Mouse (Mus musculus): ENCODE measurements around the gene Usp5. TPM values are rescaled to one million over a fixed set of nuclear protein-coding genes. Genes with fewer than 3 reads are reported as not detected.

Gene Usp5
- polyA plus RNA-seq, 1 experiment = 132 TPM

GRCm38 (mm10) chr6:124795781-124796180 is 33.5 kb downstream of the Usp5 start:
- H3K36me3 ChIP-seq (ENCODE audit: control insufficient read depth, insufficient read depth) = no peaks in the 10 kb centered on the region
- TF ChIP-seq CTCF (IDR thresholded peaks at IDR 0.05; ENCODE audit: control insufficient read depth, insufficient read depth, insufficient read length) (no peak), FOSL1 (IDR thresholded peaks at IDR 0.05; ENCODE audit: insufficient read depth, low read length, poor library complexity, severe bottlenecking) (no peak), MYOD1 (IDR thresholded peaks at IDR 0.05; ENCODE audit: control insufficient read depth, insufficient read length, low read depth) (no peak), MYOG (IDR thresholded peaks at IDR 0.05; ENCODE audit: control insufficient read depth, extremely low read depth, insufficient read length) (no peak), MAX (IDR thresholded peaks at IDR 0.05) (no peak), USF1 (IDR thresholded peaks at IDR 0.05; ENCODE audit: low read depth) (no peak), CEBPB (IDR thresholded peaks at IDR 0.05; ENCODE audit: low read depth) (no peak)
- no peaks in the 10 kb centered on the region for H3K27me3 ChIP-seq (ENCODE audit: control insufficient read depth, insufficient read depth, insufficient read length)

GRCm38 (mm10) chr6:124791911-124792310 is 37.4 kb downstream of the Usp5 start:
- Histone ChIP-seq H3K36me3 (ENCODE audit: control insufficient read depth, insufficient read depth) (no peaks in the 10 kb centered on the region), H3K79me2 (ENCODE audit: control insufficient read depth, insufficient read depth) (no peaks in the 10 kb centered on the region), H3K4me3 (ENCODE audit: insufficient read depth, poor library complexity, severe bottlenecking) (no peak overlapping the region), H3K27me3 (ENCODE audit: control insufficient read depth, insufficient read depth, insufficient read length) (no peaks in the 10 kb centered on the region), H3ac (ENCODE audit: control insufficient read depth, insufficient read length, low read depth) (no peak overlapping the region), H3K79me3 (ENCODE audit: low read depth) (no peaks in the 10 kb centered on the region)
- TF ChIP-seq MYOD1 (IDR thresholded peaks at IDR 0.05; ENCODE audit: control insufficient read depth, insufficient read length, low read depth) (no peak), MAX (IDR thresholded peaks at IDR 0.05) (no peak), FOSL1 (IDR thresholded peaks at IDR 0.05; ENCODE audit: insufficient read depth, low read length, poor library complexity, severe bottlenecking) (no peak), CEBPB (IDR thresholded peaks at IDR 0.05; ENCODE audit: low read depth) (no peak), CTCF (IDR thresholded peaks at IDR 0.05; ENCODE audit: control insufficient read depth, insufficient read depth, insufficient read length) (no peak), MYOG (IDR thresholded peaks at IDR 0.05; ENCODE audit: control insufficient read depth, extremely low read depth, insufficient read length) (no peak)

More at GRCm38 (mm10) chr6:124795781-124796180, 33.5 kb downstream of the Usp5 start:
- no peaks in the 10 kb centered on the region for H3K79me3 ChIP-seq (ENCODE audit: low read depth)
- no peaks in the 10 kb centered on the region for H3K79me2 ChIP-seq (ENCODE audit: control insufficient read depth, insufficient read depth)
- no peak overlapping the region for H3K4me3 ChIP-seq (ENCODE audit: insufficient read depth, poor library complexity, severe bottlenecking)
- no peak overlapping the region for H3ac ChIP-seq (ENCODE audit: control insufficient read depth, insufficient read length, low read depth)

DNA sequence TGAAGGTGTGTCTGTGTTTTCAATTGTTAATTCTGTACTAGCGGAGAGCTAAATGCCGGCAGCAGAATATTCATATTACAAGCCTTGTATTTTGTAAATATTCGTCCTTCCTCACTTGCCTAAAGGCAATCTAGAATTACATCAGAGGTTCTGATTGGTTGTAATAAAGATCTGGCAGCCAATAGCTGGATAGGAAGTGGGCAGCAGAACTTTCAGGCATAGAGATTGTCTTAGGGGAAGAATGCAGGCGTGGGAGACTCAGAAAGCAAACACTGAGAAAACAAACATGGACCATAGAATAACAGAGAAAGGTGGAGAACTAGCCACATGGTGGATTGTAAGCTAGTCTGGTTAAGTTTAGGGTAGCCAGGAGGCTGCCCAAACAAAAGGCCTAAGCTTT is 39.2 kb downstream of the Usp5 start:
- Histone ChIP-seq H3K79me3 (ENCODE audit: low read depth) (no peaks in the 10 kb centered on the region), H3K4me3 (ENCODE audit: insufficient read depth, poor library complexity, severe bottlenecking) (no peak overlapping the region), H3ac (ENCODE audit: control insufficient read depth, insufficient read length, low read depth) (no peak overlapping the region), H3K36me3 (ENCODE audit: control insufficient read depth, insufficient read depth) (no peaks in the 10 kb centered on the region), H3K79me2 (ENCODE audit: control insufficient read depth, insufficient read depth) (no peaks in the 10 kb centered on the region), H3K27me3 (ENCODE audit: control insufficient read depth, insufficient read depth, insufficient read length) (no peaks in the 10 kb centered on the region)
- no peak for TF ChIP-seq USF1 (IDR thresholded peaks at IDR 0.05; ENCODE audit: low read depth)
- no peak for TF ChIP-seq MYOG (IDR thresholded peaks at IDR 0.05; ENCODE audit: control insufficient read depth, extremely low read depth, insufficient read length)
- no peak for TF ChIP-seq CEBPB (IDR thresholded peaks at IDR 0.05; ENCODE audit: low read depth)
- no peak for TF ChIP-seq CTCF (IDR thresholded peaks at IDR 0.05; ENCODE audit: control insufficient read depth, insufficient read depth, insufficient read length)
- TF ChIP-seq FOSL1 (IDR thresholded peaks at IDR 0.05; ENCODE audit: insufficient read depth, low read length, poor library complexity, severe bottlenecking) = no peak
- no peak for TF ChIP-seq MAX (IDR thresholded peaks at IDR 0.05)

DNA sequence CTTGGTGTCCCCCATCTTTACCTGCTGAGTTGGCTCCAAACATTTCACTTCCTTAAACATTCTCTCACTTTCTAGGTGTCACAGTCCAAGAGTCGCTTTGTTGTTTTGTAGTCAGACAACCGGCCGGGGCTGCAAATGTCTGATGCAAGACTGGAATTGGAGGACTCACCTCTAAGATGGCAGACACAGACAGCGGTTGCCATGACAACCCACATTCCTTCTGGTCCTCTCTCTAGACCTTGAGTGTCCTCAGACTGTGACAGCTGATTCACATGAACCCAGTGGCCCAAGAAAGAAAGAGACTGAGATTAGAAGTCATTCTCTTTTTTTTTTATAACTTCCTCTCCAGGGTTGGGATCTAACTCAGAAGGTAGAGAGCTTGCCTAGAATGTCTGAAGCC is 39.8 kb downstream of the Usp5 start:
- Histone ChIP-seq H3ac (ENCODE audit: control insufficient read depth, insufficient read length, low read depth) (no peak overlapping the region), H3K79me3 (ENCODE audit: low read depth) (no peaks in the 10 kb centered on the region), H3K4me3 (ENCODE audit: insufficient read depth, poor library complexity, severe bottlenecking) (no peak overlapping the region), H3K79me2 (ENCODE audit: control insufficient read depth, insufficient read depth) (no peaks in the 10 kb centered on the region), H3K36me3 (ENCODE audit: control insufficient read depth, insufficient read depth) (no peaks in the 10 kb centered on the region), H3K27me3 (ENCODE audit: control insufficient read depth, insufficient read depth, insufficient read length) (no peaks in the 10 kb centered on the region)
- no peak for TF ChIP-seq CTCF (IDR thresholded peaks at IDR 0.05; ENCODE audit: control insufficient read depth, insufficient read depth, insufficient read length)
- TF ChIP-seq MYOG (IDR thresholded peaks at IDR 0.05; ENCODE audit: control insufficient read depth, extremely low read depth, insufficient read length) = no peak
- no peak for TF ChIP-seq MAX (IDR thresholded peaks at IDR 0.05)
- no peak for TF ChIP-seq CEBPB (IDR thresholded peaks at IDR 0.05; ENCODE audit: low read depth)
- no peak for TF ChIP-seq MYOD1 (IDR thresholded peaks at IDR 0.05; ENCODE audit: control insufficient read depth, insufficient read length, low read depth)
- no peak for TF ChIP-seq FOSL1 (IDR thresholded peaks at IDR 0.05; ENCODE audit: insufficient read depth, low read length, poor library complexity, severe bottlenecking)
- TF ChIP-seq USF1 (IDR thresholded peaks at IDR 0.05; ENCODE audit: low read depth) = no peak

GRCm38 (mm10) chr6:124787722-124788121 is 41.6 kb downstream of the Usp5 start:
- H3K79me3 ChIP-seq (ENCODE audit: low read depth) = no peaks in the 10 kb centered on the region
- no peak overlapping the region for H3K4me3 ChIP-seq (ENCODE audit: insufficient read depth, poor library complexity, severe bottlenecking)
- TF ChIP-seq MAX (IDR thresholded peaks at IDR 0.05) = no peak
- no peak for TF ChIP-seq CTCF (IDR thresholded peaks at IDR 0.05; ENCODE audit: control insufficient read depth, insufficient read depth, insufficient read length)
- no peak overlapping the region for H3ac ChIP-seq (ENCODE audit: control insufficient read depth, insufficient read length, low read depth)
- H3K79me2 ChIP-seq (ENCODE audit: control insufficient read depth, insufficient read depth) = no peaks in the 10 kb centered on the region
- no peaks in the 10 kb centered on the region for H3K27me3 ChIP-seq (ENCODE audit: control insufficient read depth, insufficient read depth, insufficient read length)
- H3K36me3 ChIP-seq (ENCODE audit: control insufficient read depth, insufficient read depth) = no peaks in the 10 kb centered on the region

GRCm38 (mm10) chr6:124786756-124787420 is 42.4 kb downstream of the Usp5 start:
- Histone ChIP-seq H3K79me3 (ENCODE audit: low read depth) (no peaks in the 10 kb centered on the region), H3K36me3 (ENCODE audit: control insufficient read depth, insufficient read depth) (no peaks in the 10 kb centered on the region), H3K27me3 (ENCODE audit: control insufficient read depth, insufficient read depth, insufficient read length) (no peaks in the 10 kb centered on the region), H3K79me2 (ENCODE audit: control insufficient read depth, insufficient read depth) (no peaks in the 10 kb centered on the region), H3ac (ENCODE audit: control insufficient read depth, insufficient read length, low read depth) (no peak overlapping the region), H3K4me3 (ENCODE audit: insufficient read depth, poor library complexity, severe bottlenecking) (no peak overlapping the region)
- no peak for TF ChIP-seq CTCF (IDR thresholded peaks at IDR 0.05; ENCODE audit: control insufficient read depth, insufficient read depth, insufficient read length)

Data from C2C12 (cell line).